Mouse (Mus musculus): ENCODE data around the gene Ddx60. TPM values are rescaled to one million over a fixed set of nuclear protein-coding genes. Genes with fewer than 3 reads are reported as not detected.

Ddx60 gene
- polyA plus RNA-seq (2017; shearing (Covaris generic)), result 32.3 TPM

DNA sequence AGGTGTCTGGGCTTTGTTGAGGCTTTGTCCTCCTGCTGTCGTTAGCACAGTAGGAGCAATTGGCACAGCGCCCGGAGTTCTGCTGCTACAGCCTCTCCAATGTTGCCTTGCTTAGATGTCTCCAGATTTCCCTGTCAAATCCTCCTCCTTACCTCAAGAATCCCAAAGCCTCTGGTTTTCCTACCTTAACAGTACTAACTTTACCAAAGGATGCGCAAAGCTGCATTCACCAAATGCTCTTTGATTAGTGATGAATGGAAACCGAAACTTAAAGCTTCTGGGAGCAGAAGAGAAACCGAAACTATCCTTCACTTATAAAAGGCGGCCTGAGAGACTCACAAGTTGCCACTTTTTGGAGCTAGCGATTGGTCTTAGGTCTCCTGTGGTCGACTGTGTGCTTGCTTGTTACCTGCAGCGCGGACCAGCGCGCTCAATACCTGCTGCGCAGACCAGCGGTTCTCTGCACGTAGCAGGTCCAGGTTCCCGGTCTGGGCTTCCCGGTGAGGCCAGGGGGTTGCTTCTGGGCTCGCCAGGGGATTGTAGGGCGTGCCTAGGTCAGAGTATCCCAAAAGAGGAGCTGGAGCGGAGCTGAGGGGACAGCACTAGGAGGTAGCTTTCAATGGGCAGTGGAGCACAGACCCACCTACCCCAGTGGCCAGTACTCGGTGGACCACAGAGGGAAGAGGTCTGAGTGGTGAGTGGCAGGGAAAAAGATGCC lies at the start of gene Ddx60:
TSS of gene Ddx60 (plus strand) at position 311 of the 718 bp plus-strand sequence.

DNA sequence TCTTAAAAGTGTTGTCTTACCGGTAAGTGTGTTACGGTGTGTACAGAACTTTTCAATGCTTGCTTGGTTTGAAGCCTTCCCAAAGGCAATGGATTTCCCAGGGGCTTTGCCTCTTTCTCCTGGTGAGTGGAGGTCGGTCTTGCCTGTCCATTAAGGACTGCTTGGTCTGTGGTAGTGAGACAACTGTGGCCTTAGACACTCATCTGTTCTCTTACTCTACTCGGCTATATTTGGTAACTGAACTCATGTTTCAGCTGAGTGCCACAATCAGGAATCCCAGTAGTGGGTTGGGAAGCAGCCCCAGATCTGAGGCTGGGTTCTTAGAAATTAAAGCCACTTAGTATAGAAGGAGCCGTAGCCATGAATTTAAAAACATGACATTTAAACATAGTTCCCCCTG lies 25.4 kb upstream of the Ddx60 start, which contains the start of gene Palld:
TSS of gene Palld (minus strand) at position 170 of the 400 bp plus-strand sequence.

Other genes with a start within 250 kb of the Ddx60 start
- 0.86 TPM for gene Palld, start 25.4 kb upstream of the Ddx60 start, polyA plus RNA-seq (2017; shearing (Covaris generic))
- not detected for gene Anxa10, start 195.1 kb downstream of the Ddx60 start, polyA plus RNA-seq (2017; shearing (Covaris generic))